Mouse (Mus musculus) cerebellum, adult 2 months (tissue): ENCODE data around the gene Gpr182. TPM values are rescaled to one million over a fixed set of nuclear protein-coding genes. Genes with fewer than 3 reads are reported as not detected.

Source experiments
- DNase-seq, 2 experiments: peaks; one replicate each; pipeline ENCODE4 v3.0.0; 2021
- H3K27ac ChIP-seq: fragments of 200-500 bp; 2 replicates; pipeline ENCODE4 v1.5.1; 2012; ENCODE audit warnings: low read length, control low read depth, inconsistent platforms; ENCODE audit not compliant: insufficient read depth
- H3K27me3 ChIP-seq: fragments of 200-500 bp; 2 replicates; pipeline ENCODE4 v1.6.1; 2012; ENCODE audit warnings: inconsistent platforms, mild to moderate bottlenecking, low read length, moderate library complexity; ENCODE audit not compliant: control insufficient read depth, insufficient read depth
- H3K4me1 ChIP-seq: fragments of 200-500 bp; 2 replicates; pipeline ENCODE4 v1.6.1; 2011; ENCODE audit warnings: low read length; ENCODE audit not compliant: control insufficient read depth, insufficient read depth
- H3K4me3 ChIP-seq: fragments of 200-500 bp; replicated peaks from 2 replicates; pipeline ENCODE3; 2011; ENCODE audit warnings: mild to moderate bottlenecking, low read depth, low read length, control low read depth; ENCODE audit not compliant: insufficient read depth
- CTCF ChIP-seq: fragments of 200-500 bp; IDR thresholded peaks from 2 replicates; pipeline ENCODE4 v1.5.1; 2011; ENCODE audit warnings: low read depth, mild to moderate bottlenecking, control low read depth, low read length, moderate library complexity, borderline replicate concordance; ENCODE audit not compliant: insufficient read depth
- POLR2A ChIP-seq: fragments of 200-500 bp; IDR thresholded peaks from 2 replicates; pipeline ENCODE4 v1.6.1; 2011; ENCODE audit warnings: low read length, control low read depth, borderline replicate concordance; ENCODE audit not compliant: insufficient read depth
- WGBS: fragments of 180-500 bp; shearing (Covaris S2); methylation state at CpG from one replicate; pipeline ENCODE4 v1.1.7; 2018; 5-methylcytosine and 5-hydroxymethylcytosine counted together
- polyA plus RNA-seq: library from polyadenylated mRNA; depleted of rRNA; stranded (reverse); fragments of >200 nt; gene quantifications from 2 replicates; pipeline ENCODE4 v1.2.3, GENCODE M21; 2012

Gene Gpr182
- polyA plus RNA-seq, 1 experiment = 1.4 TPM

DNA sequence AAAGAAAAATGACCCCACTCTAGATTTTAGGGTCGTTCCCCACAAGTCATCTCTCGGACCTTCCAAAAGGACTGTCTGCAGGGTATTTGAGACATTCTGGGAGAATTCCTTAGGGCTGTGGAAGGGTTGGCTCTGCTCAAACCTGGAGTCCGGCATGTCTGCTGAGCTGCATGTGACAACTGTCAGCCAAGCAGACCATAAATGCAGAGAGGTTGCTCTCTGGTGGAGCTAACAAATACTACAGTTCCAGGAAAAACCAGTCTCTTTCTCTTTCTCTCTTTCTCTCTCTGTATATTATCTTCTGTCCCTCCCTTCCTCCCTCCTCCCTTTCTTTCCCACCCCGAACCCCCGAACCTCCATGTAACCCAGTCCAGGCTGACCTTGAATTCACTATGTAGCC is 17.1 kb downstream of the Gpr182 start:
- H3K27me3 ChIP-seq = no peaks in the 10 kb centered on the region
- 42% methylated on average over 5 of the region's 5 CpGs for WGBS
- DNase-seq = no peak
- no peak for TF ChIP-seq POLR2A
- TF ChIP-seq CTCF = peak; percentile 28; the same call in 1 of the 2 replicates
- H3K4me1 ChIP-seq = no peaks in the 10 kb centered on the region
- no peak overlapping the region for H3K27ac ChIP-seq
- H3K4me3 ChIP-seq = no peak overlapping the region

DNA sequence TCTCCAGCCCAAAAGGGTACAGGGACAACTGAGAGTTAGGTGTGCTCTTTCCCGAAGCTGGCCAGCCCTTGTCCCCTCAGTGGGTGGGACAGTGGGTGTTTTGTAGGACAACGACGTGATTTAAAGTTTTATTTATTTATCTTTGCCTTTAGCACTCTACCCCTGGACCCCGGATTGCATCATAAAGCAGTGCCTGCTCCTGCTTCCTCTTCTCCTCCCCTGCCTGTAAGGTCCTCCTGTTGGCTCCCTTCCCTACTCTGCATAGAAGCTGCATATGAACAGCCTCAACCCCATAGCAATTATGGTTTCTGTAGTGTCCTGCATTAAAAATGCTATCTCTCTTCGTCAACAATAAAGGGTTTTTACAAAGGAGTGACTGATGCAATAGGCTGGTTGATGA is 20.1 kb downstream of the Gpr182 start:
- 63% methylated on average over 5 of the region's 5 CpGs for WGBS
- no peaks in the 10 kb centered on the region; the same call in 1 of the 2 replicates for H3K4me1 ChIP-seq
- H3K27me3 ChIP-seq = no peaks in the 10 kb centered on the region
- no peak overlapping the region for H3K27ac ChIP-seq
- TF ChIP-seq CTCF = no peak
- TF ChIP-seq POLR2A = no peak
- no peak overlapping the region for H3K4me3 ChIP-seq
- no peak for DNase-seq

DNA sequence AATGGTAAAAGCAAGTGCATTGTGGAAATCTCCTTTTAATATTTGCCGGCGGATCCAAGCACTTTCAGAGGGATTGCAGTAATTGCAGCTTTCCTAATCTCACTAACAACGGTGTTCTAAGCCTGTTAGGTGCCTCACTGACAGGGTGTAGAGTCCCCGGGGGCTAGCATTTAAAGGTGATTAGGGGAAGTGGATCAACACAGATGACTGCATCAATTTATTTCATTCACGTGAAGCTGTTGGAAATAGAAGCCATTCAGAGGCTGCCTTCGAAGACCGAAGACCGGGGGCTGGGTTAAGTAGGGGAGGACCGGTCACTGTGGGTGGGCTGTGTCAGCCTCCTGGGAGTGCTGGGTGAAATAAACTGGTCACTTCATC is 20.6 kb downstream of the Gpr182 start:
- Histone ChIP-seq H3K27me3 (no peaks in the 10 kb centered on the region), H3K4me3 (no peak overlapping the region), H3K27ac (no peak overlapping the region), H3K4me1 (no peaks in the 10 kb centered on the region; the same call in 1 of the 2 replicates)
- DNase-seq = no peak
- WGBS = 63% methylated on average over 9 of the region's 9 CpGs
- TF ChIP-seq CTCF = no peak
- TF ChIP-seq POLR2A = no peak

DNA sequence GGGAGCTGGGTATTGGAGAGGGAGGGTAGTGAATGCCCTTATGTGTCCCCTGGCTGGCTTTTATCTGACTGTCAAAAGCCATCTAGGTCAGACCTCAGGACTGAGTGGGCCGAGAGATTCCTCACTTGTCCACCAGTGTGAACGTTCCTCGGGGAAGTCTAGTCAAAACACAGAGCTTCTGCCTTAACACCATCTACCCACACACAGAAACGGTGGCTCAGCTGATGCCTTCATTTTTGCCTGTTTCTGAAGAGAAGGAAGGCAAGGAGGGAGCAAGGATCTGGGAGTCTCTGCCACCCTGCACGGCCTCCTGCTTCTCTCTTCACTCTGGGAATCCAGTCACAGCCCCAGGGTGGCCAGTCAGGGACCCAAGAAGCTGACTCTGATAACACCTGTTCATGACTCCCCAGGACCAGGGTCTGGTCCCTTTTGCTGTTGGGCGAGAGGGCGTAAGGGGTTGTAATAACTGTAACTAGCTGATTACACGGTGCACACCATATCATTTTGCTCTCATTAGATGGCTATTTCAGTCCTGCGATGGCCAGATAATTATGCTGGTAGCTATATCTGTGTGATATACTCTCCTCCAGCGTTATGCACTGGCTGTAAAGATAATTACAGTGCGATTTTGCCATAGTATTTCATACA is 21.1 kb downstream of the Gpr182 start:
- DNase-seq = no peak
- no peak overlapping the region for H3K27ac ChIP-seq

GRCm38 (mm10) chr10:127728437-127728836 is 23.1 kb downstream of the Gpr182 start:
- Histone ChIP-seq H3K27ac (no peak overlapping the region), H3K4me1 (no peaks in the 10 kb centered on the region; the same call in 1 of the 2 replicates), H3K27me3 (no peaks in the 10 kb centered on the region), H3K4me3 (no peak overlapping the region)
- TF ChIP-seq POLR2A = no peak
- no peak for TF ChIP-seq CTCF
- DNase-seq = no peak
- 12% methylated on average over 8 of the region's 8 CpGs for WGBS

More for the DNA sequence above, 21.1 kb downstream of the Gpr182 start:
- Histone ChIP-seq H3K4me1 (no peaks in the 10 kb centered on the region; the same call in 1 of the 2 replicates), H3K4me3 (no peak overlapping the region), H3K27me3 (no peaks in the 10 kb centered on the region)
- WGBS = 73% methylated on average over 11 of the region's 11 CpGs
- TF ChIP-seq POLR2A (no peak), CTCF (no peak)

- Histone ChIP-seq H3K4me1 (no peaks in the 10 kb centered on the region; the same call in 1 of the 2 replicates), H3K27ac (no peak overlapping the region), H3K4me3 (no peak overlapping the region), H3K27me3 (no peaks in the 10 kb centered on the region)
- TF ChIP-seq CTCF (no peak), POLR2A (no peak)
- 79% methylated on average over 4 of the region's 4 CpGs for WGBS
- DNase-seq = no peak
These were observed 26.4 kb downstream of the Gpr182 start for GRCm38 (mm10) chr10:127725136-127725535.

- no peak within 1 kb of the TSS for H3K4me3 ChIP-seq
- WGBS = 88% methylated on average over 3 of the region's 3 CpGs
- H3K27ac ChIP-seq = no peak within 1 kb of the TSS
- TF ChIP-seq POLR2A (no peak), CTCF (no peak)
- no peaks in the 10 kb centered on the region; the same call in 1 of the 2 replicates for H3K4me1 ChIP-seq
- no peaks in the 10 kb centered on the region for H3K27me3 ChIP-seq
- no peak for DNase-seq
These were observed 27.4 kb downstream of the Gpr182 start, which contains the start of gene Tac2 for GRCm38 (mm10) chr10:127724178-127724577. Tac2 (plus strand) TSS chr10:127724478.

DNA sequence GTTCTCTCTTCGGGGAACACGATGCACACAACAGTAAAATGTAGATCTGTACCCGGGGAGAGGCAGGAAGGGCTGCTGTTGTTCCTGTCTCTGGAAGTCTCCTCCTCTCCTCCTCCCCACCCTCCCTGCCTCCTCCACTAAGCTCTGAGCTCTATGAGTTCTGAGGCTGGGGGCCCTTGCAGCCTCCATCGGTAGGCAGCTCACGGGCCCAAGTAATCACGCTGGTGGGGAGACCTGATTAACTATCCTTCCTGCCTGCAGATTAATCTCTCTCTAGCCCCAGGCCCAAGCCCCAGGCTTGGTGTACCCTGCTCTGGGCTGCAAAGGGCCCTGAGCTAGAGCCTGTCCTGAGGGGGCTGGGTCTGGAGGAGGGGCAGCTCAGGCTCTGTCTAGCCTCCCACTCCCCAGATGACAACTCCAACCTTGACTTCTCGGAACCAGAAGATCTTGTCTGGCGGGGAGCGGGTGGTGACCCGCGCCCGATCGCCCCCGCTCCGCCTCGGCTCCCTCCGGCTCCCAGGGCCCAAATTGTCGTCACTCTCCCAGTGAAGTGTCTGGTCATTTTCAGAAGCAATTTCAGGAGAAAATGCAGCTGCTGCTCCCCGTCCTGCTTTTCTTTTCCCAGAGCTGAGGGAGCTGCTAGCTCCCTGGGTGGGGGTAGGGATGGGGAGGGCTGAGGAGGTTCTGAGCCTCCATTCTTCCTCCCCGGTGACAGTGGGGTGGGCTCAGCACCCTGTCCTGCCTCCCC is 29.7 kb downstream of the Gpr182 start:
- TF ChIP-seq POLR2A (no peak), CTCF (no peak)

More for the DNA sequence above, 29.7 kb downstream of the Gpr182 start:
- H3K27ac ChIP-seq = no peak overlapping the region
- H3K27me3 ChIP-seq = no peaks in the 10 kb centered on the region
- H3K4me1 ChIP-seq = no peaks in the 10 kb centered on the region
- no peak for DNase-seq
- 52% methylated on average over 20 of the region's 20 CpGs for WGBS
- H3K4me3 ChIP-seq = no peak overlapping the region
